In the genomic region with DNA sequence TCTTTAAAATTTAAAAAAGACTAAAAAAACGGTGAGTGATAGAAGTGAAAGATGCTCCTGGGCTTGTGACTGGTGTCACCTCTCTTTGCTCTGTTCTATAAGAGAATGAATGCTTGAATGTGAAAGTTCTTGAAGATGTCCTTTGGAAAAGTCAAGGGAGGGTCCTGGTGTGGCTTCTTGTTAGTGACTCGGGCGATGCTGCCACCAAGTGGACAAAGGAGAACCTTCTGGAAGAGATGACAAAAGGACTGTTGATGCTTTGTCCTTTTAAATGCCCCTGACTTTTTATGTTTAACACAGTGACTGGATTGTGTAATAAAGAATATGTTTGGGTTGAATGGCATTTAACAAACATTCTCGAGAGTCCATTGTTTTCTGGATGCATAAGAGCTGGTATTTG, we compare ENCODE assay signal across 9 mouse cellular contexts. TPM values are rescaled to one million over a fixed set of nuclear protein-coding genes. Genes with fewer than 3 reads are reported as not detected.
DNase-seq lines count a peak whose midpoint lies in the region; ATAC-seq and TF ChIP-seq lines count a peak whose summit lies in the region.
"Had no signal": no experiment of that assay in that cellular context is flagged by ENCODE, and none has a peak within 500 bp of the region (broad histone marks: within the 10 kb centered on the region; RNA-seq: fewer than 3 reads in every experiment).

No protein-coding gene starts in this region.

- no peak overlapping the region for H3K4me2 ChIP-seq in kidney, embryonic 14.5 days (replicated peaks; ENCODE audit: low read depth, low read length)
- no peak overlapping the region for H3K4me2 ChIP-seq in forebrain, embryonic 13.5 days

- no peaks in the 10 kb centered on the region for H3K27me3 ChIP-seq in kidney, embryonic 14.5 days (ENCODE audit: control insufficient read depth, insufficient read depth, low read length)
- no peaks in the 10 kb centered on the region for H3K27me3 ChIP-seq in MEL (ENCODE audit: control insufficient read depth in 1 of 2, insufficient read depth in 2 of 2, low read length in 2 of 2)
- no peaks in the 10 kb centered on the region for H3K27me3 ChIP-seq in forebrain, embryonic 13.5 days

- peak; percentile 56 for DNase-seq in kidney, adult 11 months
- peak; percentile 82 for DNase-seq in MEL (ENCODE audit: low read depth, low spot score)
- peak; percentile 73 for DNase-seq in brain, embryonic 14.5 days (ENCODE audit: low read depth)
- DNase-seq in gastrocnemius, postnatal 14 days = peak; percentile 28
- peak; percentile 35 to 57 for DNase-seq in left cerebral cortex, adult 2 months (ENCODE audit: extremely low spot score in 1 of 2, low spot score in 2 of 2)

- intact Hi-C loops in gastrocnemius, postnatal 14 days (cut with DNase I; ENCODE audit: low total_unique reads) = no loop called here
- intact Hi-C loops in left cerebral cortex, adult 2 months (cut with DNase I) = loop anchor here (10.0 kb wide), 3 partner anchors 59 to 289 kb away; no protein-coding TSS in a partner anchor

- no peak for TF ChIP-seq POLR2A in MEL (IDR thresholded peaks at IDR 0.05; ENCODE audit: control insufficient read depth in 1 of 2, insufficient read depth in 1 of 2, low read depth in 1 of 2, low read length in 2 of 2, poor library complexity in 1 of 2)
- no peak for TF ChIP-seq POLR2A in brain, embryonic 14.5 days (IDR thresholded peaks at IDR 0.05; ENCODE audit: borderline replicate concordance, extremely low read depth, insufficient read depth, insufficient read length, poor library complexity, severe bottlenecking)

- peak; percentile 95 for TF ChIP-seq RAD21 in MEL (IDR thresholded peaks at IDR 0.05; ENCODE audit: low read depth, low read length)

- 15% methylated on average over 4 of the region's 4 CpGs for WGBS in kidney, embryonic 14.5 days
- 23% methylated on average over 4 of the region's 4 CpGs for WGBS in forebrain, embryonic 13.5 days

- ATAC-seq in kidney, embryonic 14.5 days (ENCODE audit: low FRiP score, low TSS enrichment) = no peak
- peak; percentile 66; the same call in 1 of the 2 replicates for ATAC-seq in neutrophil, adult 5-6 weeks (ENCODE audit: extremely low read depth, insufficient number of reproducible peaks, low FRiP score, poor library complexity, severe bottlenecking)
- no peak for ATAC-seq in forebrain, embryonic 13.5 days

- H3K9ac ChIP-seq in kidney, embryonic 14.5 days (ENCODE audit: low read depth, low read length) = no peak overlapping the region
- H3K9ac ChIP-seq in MEL (ENCODE audit: control insufficient read depth, low read depth, low read length, poor library complexity, severe bottlenecking) = no peak overlapping the region
- H3K9ac ChIP-seq in forebrain, embryonic 13.5 days = no peak overlapping the region

- no peak for TF ChIP-seq EP300 in MEL (IDR thresholded peaks at IDR 0.05; ENCODE audit: low read depth in 1 of 2, low read length in 2 of 2)

- H3K4me3 ChIP-seq in kidney, embryonic 14.5 days (ENCODE audit: low read length) = no peak overlapping the region
- H3K4me3 ChIP-seq in MEL (ENCODE audit: control insufficient read depth in 1 of 2, insufficient read depth in 1 of 2, low read depth in 2 of 2, low read length in 2 of 2) = no peak overlapping the region
- no peak overlapping the region for H3K4me3 ChIP-seq in left cerebral cortex, adult 2 months
- H3K4me3 ChIP-seq in forebrain, embryonic 13.5 days = no peak overlapping the region

- no peaks in the 10 kb centered on the region for H3K4me1 ChIP-seq in kidney, embryonic 14.5 days (ENCODE audit: control insufficient read depth, insufficient read depth, low read length)
- peaks cover 4 to 10% of the 10 kb centered on the region in 2 experiments for H3K4me1 ChIP-seq in MEL (ENCODE audit: control insufficient read depth in 1 of 2, insufficient read depth in 2 of 2, low read length in 2 of 2)
- H3K4me1 ChIP-seq in forebrain, embryonic 13.5 days = no peaks in the 10 kb centered on the region

- H3K9me3 ChIP-seq in kidney, embryonic 14.5 days (ENCODE audit: control insufficient read depth, low read length) = no peaks in the 10 kb centered on the region
- no peaks in the 10 kb centered on the region for H3K9me3 ChIP-seq in MEL (replicated peaks; ENCODE audit: insufficient read depth, low read length)
- no peaks in the 10 kb centered on the region for H3K9me3 ChIP-seq in forebrain, embryonic 13.5 days (replicated peaks)

- no peaks in the 10 kb centered on the region for H3K36me3 ChIP-seq in kidney, embryonic 14.5 days (ENCODE audit: control insufficient read depth, insufficient read depth, low read length)
- peaks cover 0 to 16% of the 10 kb centered on the region in 2 experiments; a peak in 2 of 4 replicates for H3K36me3 ChIP-seq in MEL (ENCODE audit: control insufficient read depth in 1 of 2, insufficient read depth in 2 of 2, low read length in 2 of 2)
- H3K36me3 ChIP-seq in forebrain, embryonic 13.5 days (ENCODE audit: poor library complexity, severe bottlenecking) = no peaks in the 10 kb centered on the region

- no peak overlapping the region for H3K27ac ChIP-seq in kidney, embryonic 14.5 days (ENCODE audit: low read depth, low read length)
- H3K27ac ChIP-seq in MEL (ENCODE audit: control insufficient read depth, low read depth, low read length) = no peak overlapping the region
- no peak overlapping the region for H3K27ac ChIP-seq in left cerebral cortex, adult 2 months
- no peak overlapping the region for H3K27ac ChIP-seq in forebrain, embryonic 13.5 days

- H3K79me2 ChIP-seq in MEL (ENCODE audit: control insufficient read depth, insufficient read depth, low read length, poor library complexity) = no peaks in the 10 kb centered on the region

- peak; percentile 65 to 91 (median 83) for TF ChIP-seq CTCF in MEL (IDR thresholded peaks at IDR 0.05 in 2 of 3, conservative IDR thresholded peaks at IDR 0.05 in 1 of 3; ENCODE audit: control insufficient read depth in 1 of 3, insufficient read depth in 1 of 3, low read depth in 2 of 3, low read length in 3 of 3, poor library complexity in 1 of 3, severe bottlenecking in 1 of 3)
- TF ChIP-seq CTCF in brain, embryonic 14.5 days (IDR thresholded peaks at IDR 0.05; ENCODE audit: borderline replicate concordance, extremely low read depth, insufficient read depth, insufficient read length) = peak; percentile 69; the same call in 1 of the 2 replicates
- peak; percentile 75 for TF ChIP-seq CTCF in left cerebral cortex, adult 2 months (IDR thresholded peaks at IDR 0.05)

TF ChIP-seq in MEL, 35 proteins besides CTCF, POLR2A, EP300 and RAD21:
- TF ChIP-seq POLR2AphosphoS2 (IDR thresholded peaks at IDR 0.05; ENCODE audit: low read length) (no peak), NRF1 (IDR thresholded peaks at IDR 0.05; ENCODE audit: insufficient read depth, low read depth, low read length, poor library complexity, severe bottlenecking) (no peak), USF1 (IDR thresholded peaks at IDR 0.05; ENCODE audit: low read depth, low read length) (no peak), TAL1 (IDR thresholded peaks at IDR 0.05; ENCODE audit: low read length) (no peak), TBP (IDR thresholded peaks at IDR 0.05; ENCODE audit: low read depth, low read length) (no peak), SMC3 (IDR thresholded peaks at IDR 0.05; ENCODE audit: low read depth, low read length) (peak; percentile 95), KAT2A (conservative IDR thresholded peaks at IDR 0.05; ENCODE audit: low read depth, low read length) (no peak), ZMIZ1 (IDR thresholded peaks at IDR 0.05; ENCODE audit: low read depth, low read length) (no peak), RCOR1 (IDR thresholded peaks at IDR 0.05; ENCODE audit: low read depth, low read length) (no peak), ZC3H11A (IDR thresholded peaks at IDR 0.05; ENCODE audit: low read depth, low read length) (peak; percentile 94), HCFC1 (IDR thresholded peaks at IDR 0.05; ENCODE audit: low read depth, low read length) (no peak), MAZ (IDR thresholded peaks at IDR 0.05; ENCODE audit: low read depth, low read length) (no peak), BHLHE40 (IDR thresholded peaks at IDR 0.05; ENCODE audit: borderline replicate concordance, low read depth, low read length) (no peak), MEF2A (IDR thresholded peaks at IDR 0.05; ENCODE audit: extremely low read depth, insufficient replicate concordance, low read depth, low read length, poor library complexity, severe bottlenecking) (no peak), ETS1 (IDR thresholded peaks at IDR 0.05; ENCODE audit: low read depth, low read length) (no peak), CHD1 (IDR thresholded peaks at IDR 0.05; ENCODE audit: low read depth, low read length) (no peak), NELFE (IDR thresholded peaks at IDR 0.05; ENCODE audit: low read depth, low read length) (no peak), MAFK (IDR thresholded peaks at IDR 0.05; ENCODE audit: borderline replicate concordance, low read depth, low read length) (no peak), E2F4 (IDR thresholded peaks at IDR 0.05; ENCODE audit: borderline replicate concordance, low read depth, low read length) (no peak), MXI1 (IDR thresholded peaks at IDR 0.05; ENCODE audit: low read depth, low read length) (0 out of 2 replicates have a peak, but pooled peaks have one; percentile 25), ZNF384 (IDR thresholded peaks at IDR 0.05; ENCODE audit: low read depth, low read length) (no peak), MAX (IDR thresholded peaks at IDR 0.05; ENCODE audit: low read length) (no peak), POLR2AphosphoS5 (IDR thresholded peaks at IDR 0.05; ENCODE audit: borderline replicate concordance, low read depth, low read length) (no peak)

RNA-seq across cellular contexts. Expression of a gene that starts 45.9 kb away (rescaled TPM):
- polyA plus RNA-seq in kidney, embryonic 14.5 days (2014; fragmentation: Nextera tagmentation; extraction: Ambion mirVana) = not detected in 2 replicates
- not detected in 2 replicates for total RNA-seq in MEL (2012; rRNA removed)
- not detected for polyA plus RNA-seq in MEL (2012; ENCODE audit: insufficient read depth in 1 of 2, insufficient read length in 2 of 2, low read depth in 1 of 2, low replicate concordance in 2 of 2, missing spikeins in 1 of 2)
- polyA plus RNA-seq in brain, embryonic 14.5 days (2012; rRNA removed) = not detected in 2 replicates
- total RNA-seq in gastrocnemius, postnatal 14 days (2021) = not detected
- total RNA-seq in left cerebral cortex, adult 2 months (2021) = not detected
- total RNA-seq in neutrophil, adult 5-6 weeks (2017) = not detected in 2 replicates
- not detected in 2 replicates for polyA plus RNA-seq in forebrain, embryonic 13.5 days (2015; fragmentation: Nextera tagmentation; extraction: Ambion mirVana)
- polyA plus RNA-seq: frontal cortex, adult 2 months had no signal

Comparison
In these comparisons a context has a peak if more than half of its experiments do, and no peak if none do; other contexts are left out.
1. DNase-seq: peak in every context shown above with its lines; median percentile 82 in MEL; 73 in brain, embryonic 14.5 days; 56 in kidney, adult 11 months; 46 in left cerebral cortex, adult 2 months; 28 in gastrocnemius, postnatal 14 days.